Mouse (Mus musculus): ENCODE data around the gene Piezo1.

- TF ChIP-seq CTCF (IDR thresholded peaks at IDR 0.05) (no peak), EP300 (IDR thresholded peaks at IDR 0.05; ENCODE audit: insufficient read depth, low read depth, low read length) (no peak)
Measured at GRCm38 (mm10) chr8:122569329-122569728, 18.2 kb upstream of the Piezo1 start.
